Mouse (Mus musculus) CH12.LX (cell line): ENCODE measurements around the gene Lrp2bp. TPM values are rescaled to one million over a fixed set of nuclear protein-coding genes. Genes with fewer than 3 reads are reported as not detected.

ENCODE experiments used
- DNase-seq: peaks from one replicate; pipeline ENCODE4 v3.0.0-alpha.2; 2013; ENCODE audit errors: extremely low read depth
- H3K27ac ChIP-seq: 2 replicates; pipeline ENCODE4 v1.5.1; 2012; ENCODE audit warnings: low read depth, mild to moderate bottlenecking, control low read depth, moderate library complexity; ENCODE audit not compliant: insufficient read depth
- H3K27me3 ChIP-seq: replicated peaks from 2 replicates; pipeline ENCODE3; 2012; ENCODE audit warnings: inconsistent platforms
- H3K36me3 ChIP-seq, 2 experiments: replicated peaks in 1 of 2; 2 replicates each; pipeline versions ENCODE3 to v1.6.1; 2012; ENCODE audit warnings: inconsistent platforms in 1 of 2, low read length in 1 of 2, mild to moderate bottlenecking in 1 of 2, mixed read lengths in 1 of 2, moderate library complexity in 1 of 2; ENCODE audit not compliant: control insufficient read depth in 1 of 2, insufficient read depth in 1 of 2
- H3K4me1 ChIP-seq, 2 experiments: 2 replicates each; pipeline ENCODE4 v1.6.1; 2012; ENCODE audit warnings: inconsistent platforms in 1 of 2, moderate library complexity in 1 of 2; ENCODE audit not compliant: insufficient read depth in 2 of 2, control insufficient read depth in 1 of 2
- H3K4me2 ChIP-seq: 2 replicates; pipeline ENCODE4 v1.6.1; 2012; ENCODE audit warnings: low read depth, mild to moderate bottlenecking, control low read depth; ENCODE audit not compliant: poor library complexity, insufficient read depth, severe bottlenecking
- H3K4me3 ChIP-seq, 3 experiments: fragments of 150-350 bp in 1 of 3; sonication (generic) in 1 of 3; replicated peaks in 1 of 3; 2 replicates each; pipeline versions ENCODE3 to v1.5.1; 2011 to 2012; ENCODE audit warnings: low read depth in 2 of 3, low read length in 2 of 3, mild to moderate bottlenecking in 2 of 3, moderate library complexity in 2 of 3, control low read depth in 1 of 3, improper control_type of control experiment in 1 of 3, inconsistent platforms in 1 of 3, mixed read lengths in 1 of 3; ENCODE audit not compliant: poor library complexity in 1 of 3
- H3K79me2 ChIP-seq: replicated peaks from 2 replicates; pipeline ENCODE4 v1.6.1; 2012; ENCODE audit warnings: mild to moderate bottlenecking, moderate library complexity; ENCODE audit not compliant: control insufficient read depth, poor library complexity, insufficient read depth, severe bottlenecking; ENCODE audit errors: extremely low read depth
- H3K9ac ChIP-seq: 2 replicates; pipeline ENCODE4 v1.6.1; 2012; ENCODE audit warnings: low read depth, mild to moderate bottlenecking, control low read depth, moderate library complexity; ENCODE audit not compliant: insufficient read depth
- H3K9me3 ChIP-seq: replicated peaks from 2 replicates; pipeline ENCODE3; 2012; ENCODE audit warnings: low read length, inconsistent platforms, mixed read lengths
- CHD1 ChIP-seq: IDR thresholded peaks from 2 replicates; pipeline ENCODE4 v1.6.1; 2012; ENCODE audit warnings: low read depth, low read length, improper control_type of control experiment, inconsistent platforms
- CTCF ChIP-seq, 2 experiments: IDR thresholded peaks in 1 of 2; conservative IDR thresholded peaks in 1 of 2; 2 replicates each; pipeline ENCODE4 v1.5.1; 2011 to 2012; ENCODE audit warnings: low read depth in 2 of 2, low read length in 2 of 2, improper control_type of control experiment in 1 of 2, inconsistent platforms in 1 of 2, mild to moderate bottlenecking in 1 of 2, moderate library complexity in 1 of 2
- ETS1 ChIP-seq: conservative IDR thresholded peaks from 2 replicates; pipeline ENCODE4 v1.6.1; 2012; ENCODE audit warnings: low read depth, mild to moderate bottlenecking, inconsistent platforms, low read length, improper control_type of control experiment, moderate library complexity
- JUN ChIP-seq: IDR thresholded peaks from 2 replicates; pipeline ENCODE4 v1.6.1; 2011; ENCODE audit warnings: low read depth, mild to moderate bottlenecking, low read length, improper control_type of control experiment, moderate library complexity; ENCODE audit not compliant: insufficient read depth
- MAFK ChIP-seq: IDR thresholded peaks from 2 replicates; pipeline ENCODE4 v1.6.1; 2011; ENCODE audit warnings: low read length, improper control_type of control experiment; ENCODE audit not compliant: insufficient replicate concordance
- MEF2A ChIP-seq: IDR thresholded peaks from 2 replicates; pipeline ENCODE4 v1.6.1; 2014; ENCODE audit warnings: low read depth, mild to moderate bottlenecking, inconsistent platforms, low read length, improper control_type of control experiment, borderline replicate concordance
- MYC ChIP-seq: IDR thresholded peaks from 2 replicates; pipeline ENCODE4 v1.6.1; 2011; ENCODE audit warnings: low read depth, mild to moderate bottlenecking, improper control_type of control experiment, low read length
- POLR2A ChIP-seq: IDR thresholded peaks from 2 replicates; pipeline ENCODE4 v1.6.1; 2011; ENCODE audit warnings: low read depth, mild to moderate bottlenecking, improper control_type of control experiment, low read length
- RCOR1 ChIP-seq: conservative IDR thresholded peaks from 2 replicates; pipeline ENCODE4 v1.6.1; 2012; ENCODE audit warnings: low read depth, mild to moderate bottlenecking, inconsistent platforms, low read length, improper control_type of control experiment
- SIN3A ChIP-seq: IDR thresholded peaks from 2 replicates; pipeline ENCODE4 v1.6.1; 2012; ENCODE audit warnings: low read length, improper control_type of control experiment, inconsistent platforms
- SMC3 ChIP-seq: IDR thresholded peaks from 2 replicates; pipeline ENCODE4 v1.6.1; 2011; ENCODE audit warnings: low read depth, low read length, improper control_type of control experiment
- USF1 ChIP-seq: IDR thresholded peaks from 2 replicates; pipeline ENCODE4 v1.6.1; 2014; ENCODE audit warnings: low read depth, mild to moderate bottlenecking, inconsistent platforms, low read length, improper control_type of control experiment
- ZKSCAN1 ChIP-seq: IDR thresholded peaks from 2 replicates; pipeline ENCODE4 v1.6.1; 2012; ENCODE audit warnings: low read depth, inconsistent platforms, low read length, improper control_type of control experiment, borderline replicate concordance
- ZMIZ1 ChIP-seq: IDR thresholded peaks from 2 replicates; pipeline ENCODE4 v1.6.1; 2012; ENCODE audit warnings: low read depth, mild to moderate bottlenecking, inconsistent platforms, low read length, improper control_type of control experiment
- dilution Hi-C: fragments of 300-500 bp; cut with MboI; formaldehyde crosslinking; loops from 2 replicates; pipeline ENCODE4 v1.14.3; 2020; ENCODE audit warnings: low sequenced_read_pairs; ENCODE audit not compliant: extremely low pct_unique_long_range_greater_than_20kb, extremely low pct_ligation_motif_present
- in situ Hi-C: fragments of 300-500 bp; cut with MboI; formaldehyde crosslinking; loops from 3 replicates; pipeline ENCODE4 v1.14.3; 2019; ENCODE audit warnings: low sequenced_read_pairs, low pct_ligation_motif_present, low pct_unique_long_range_greater_than_20kb, mixed read lengths
- polyA plus RNA-seq: library from polyadenylated mRNA; unstranded; fragments of >175 nt; gene quantifications from 2 replicates; pipeline ENCODE4 v1.2.1, GENCODE M21; 2012; ENCODE audit warnings: low read depth; ENCODE audit not compliant: insufficient read length
- total RNA-seq, 2 experiments: library from RNA; depleted of rRNA; stranded (reverse); fragments of 300-350 nt in 1 of 2; fragments of >200 nt in 1 of 2; gene quantifications; 2 replicates each; pipeline ENCODE4 v1.2.3; 2012 to 2014

Lrp2bp gene
- total and polyA plus RNA-seq, 3 experiments, result 0.43 TPM; not detected in 2

DNA sequence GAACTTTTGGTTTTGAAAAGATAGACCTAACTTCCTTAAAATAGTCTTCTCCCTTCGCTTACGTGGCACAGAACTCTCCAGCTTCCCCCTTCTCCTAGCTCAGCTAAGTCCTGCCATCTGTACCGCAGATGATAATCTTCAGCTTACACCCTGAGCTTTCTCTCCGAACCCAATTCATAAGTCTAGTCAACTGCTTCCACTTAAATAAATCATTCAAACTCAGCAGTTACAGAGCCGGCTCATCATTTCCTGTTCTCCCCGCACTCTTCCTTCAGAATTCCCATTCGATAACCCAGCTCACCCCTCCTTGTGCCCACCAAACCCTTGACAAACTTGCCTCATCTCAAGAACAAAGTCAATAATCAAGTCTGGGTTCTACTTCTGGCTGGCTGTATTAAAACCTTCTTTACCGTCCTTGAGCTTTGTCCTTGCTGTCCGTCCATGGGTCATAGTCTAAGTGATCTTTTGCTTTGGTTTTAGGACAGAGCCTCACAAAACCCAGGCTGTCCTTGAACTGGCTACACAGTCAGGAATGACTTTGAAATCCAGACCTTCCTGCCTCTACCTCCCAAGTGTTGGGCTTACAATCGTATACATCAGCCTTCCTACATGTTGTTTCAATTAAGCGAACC, 23.1 kb upstream of the Lrp2bp start:
- H3K79me2 ChIP-seq, result peaks cover 4% of the 10 kb centered on the region
- H3K27ac ChIP-seq, result no peak overlapping the region
- no peak for TF ChIP-seq CHD1
- no peak for TF ChIP-seq USF1
- TF ChIP-seq JUN, result no peak
- TF ChIP-seq RCOR1, result no peak
- TF ChIP-seq CTCF (conservative IDR thresholded peaks at IDR 0.05 in 1 of 2, IDR thresholded peaks at IDR 0.05 in 1 of 2; ENCODE audit: low read depth in 2 of 2, low read length in 2 of 2), result no peak
- TF ChIP-seq MEF2A, result 0 out of 2 replicates have a peak, but pooled peaks have one; percentile 23
- no peak for TF ChIP-seq POLR2A
- H3K4me1 ChIP-seq, result peaks cover 0 to 9% of the 10 kb centered on the region in 2 experiments; a peak in 2 of 4 replicates
- DNase-seq, result no peak
- H3K9ac ChIP-seq, result peak overlapping the region; percentile 92
- H3K27me3 ChIP-seq, result no peaks in the 10 kb centered on the region
- in situ Hi-C loops (no loop called here), dilution Hi-C loops (no loop called here)
- peak overlapping the region; percentile 74 to 82 (median 79) for H3K4me3 ChIP-seq
- H3K36me3 ChIP-seq, result peaks cover 14 to 34% of the 10 kb centered on the region in 2 experiments
- peaks cover 18% of the 10 kb centered on the region for H3K9me3 ChIP-seq
- H3K4me2 ChIP-seq, result peak overlapping the region; percentile 96

GRCm38 (mm10) chr8:45986665-45987064, 12.4 kb upstream of the Lrp2bp start:
- H3K9ac ChIP-seq, result no peak overlapping the region
- no peak overlapping the region for H3K27ac ChIP-seq
- no peaks in the 10 kb centered on the region; the same call in 1 of the 2 replicates for H3K79me2 ChIP-seq
- H3K4me2 ChIP-seq, result no peak overlapping the region
- H3K4me3 ChIP-seq, result no peak overlapping the region
- peaks cover 2 to 18% of the 10 kb centered on the region in 2 experiments; a peak in 3 of 4 replicates for H3K4me1 ChIP-seq
- H3K36me3 ChIP-seq, result peaks cover 29 to 66% of the 10 kb centered on the region in 2 experiments
- dilution Hi-C loops (no loop called here), in situ Hi-C loops (no loop called here)
- no peak for TF ChIP-seq ETS1
- TF ChIP-seq SIN3A, result no peak
- no peak for TF ChIP-seq ZMIZ1
- no peak for TF ChIP-seq ZKSCAN1
- 0 out of 2 replicates have a peak, but pooled peaks have one; percentile 37 for TF ChIP-seq MAFK
- no peak for TF ChIP-seq SMC3
- no peak for TF ChIP-seq MYC
- no peaks in the 10 kb centered on the region for H3K9me3 ChIP-seq
- H3K27me3 ChIP-seq, result no peaks in the 10 kb centered on the region
- no peak for DNase-seq
